Mouse (Mus musculus) embryo, embryonic 10.5 days (tissue): ENCODE data around the gene Nos1ap.

ENCODE experiments used
- DNase-seq: peaks from one replicate; pipeline ENCODE4 v3.0.0-alpha.2; 2015; ENCODE audit warnings: low spot score

Gene Nos1ap

DNA sequence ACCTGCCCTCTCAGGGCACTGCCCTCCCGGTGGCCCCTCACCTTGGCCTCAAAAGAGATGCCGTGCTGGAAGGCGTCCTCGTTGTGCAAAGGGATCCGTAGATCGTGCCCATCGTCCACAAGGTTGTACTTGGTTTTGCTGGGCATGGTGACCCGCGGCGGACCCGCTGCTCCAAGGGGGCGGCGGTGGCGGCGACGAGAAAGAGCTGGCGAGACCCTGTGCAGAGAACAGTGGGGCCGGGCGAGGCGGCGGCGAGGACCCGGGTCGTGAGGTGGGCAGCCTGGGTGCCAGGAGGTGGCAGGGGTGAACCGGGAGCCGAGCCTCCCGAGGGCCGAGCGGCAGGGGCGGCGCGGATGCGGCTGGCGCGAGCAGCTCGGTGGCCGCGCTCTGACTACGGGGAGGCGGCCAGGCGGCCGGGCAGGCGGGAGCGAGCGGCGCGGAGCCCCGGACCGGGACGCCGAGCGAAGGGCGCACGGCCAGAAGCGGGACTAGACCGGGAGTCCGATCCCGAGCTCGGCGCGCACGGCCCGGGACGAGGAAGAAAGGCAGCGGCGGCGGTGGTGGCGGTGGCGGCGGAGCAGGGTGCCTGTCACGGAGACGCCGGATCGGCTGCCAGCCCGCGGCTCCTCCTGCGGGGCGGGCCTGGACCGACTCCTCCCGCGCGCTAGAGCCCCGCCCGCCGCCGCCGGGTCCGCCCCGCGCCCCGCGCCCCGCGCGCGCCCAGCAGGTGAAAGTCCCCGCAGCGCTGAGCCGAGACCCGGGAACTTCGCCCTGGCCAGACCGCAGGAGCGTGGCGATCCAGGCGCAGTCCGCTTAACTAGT lies at the start of gene Nos1ap:
TSS of gene Nos1ap (minus strand) at position 643 of the 822 bp plus-strand sequence.
- peak; percentile 77 for DNase-seq

- no peak for DNase-seq
These were observed 49.3 kb upstream of the Nos1ap start for GRCm38 (mm10) chr1:170638941-170639340.

DNA sequence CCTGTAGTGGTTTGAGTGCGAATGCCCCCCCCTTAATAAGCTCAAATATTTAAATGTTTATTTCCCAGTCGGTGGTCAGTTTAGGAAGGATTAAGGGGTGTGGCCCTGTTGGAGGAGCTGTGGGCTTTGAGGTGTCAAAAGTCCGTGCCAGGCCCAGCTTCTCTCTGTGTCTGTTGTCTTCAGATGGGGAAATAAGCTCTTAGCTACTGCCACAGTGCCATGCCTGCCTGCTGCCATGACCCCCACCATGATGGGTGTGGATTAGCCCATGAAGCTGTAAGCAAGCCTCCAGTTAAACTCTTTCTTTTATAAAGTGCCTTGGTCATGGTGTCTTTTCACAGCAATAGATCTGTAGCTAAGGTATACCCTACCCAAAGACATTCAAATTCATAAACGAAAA lies 43.2 kb upstream of the Nos1ap start:
- DNase-seq = no peak

- peak; percentile 87 for DNase-seq
These were observed 42.7 kb upstream of the Nos1ap start for GRCm38 (mm10) chr1:170632385-170632784.

DNA sequence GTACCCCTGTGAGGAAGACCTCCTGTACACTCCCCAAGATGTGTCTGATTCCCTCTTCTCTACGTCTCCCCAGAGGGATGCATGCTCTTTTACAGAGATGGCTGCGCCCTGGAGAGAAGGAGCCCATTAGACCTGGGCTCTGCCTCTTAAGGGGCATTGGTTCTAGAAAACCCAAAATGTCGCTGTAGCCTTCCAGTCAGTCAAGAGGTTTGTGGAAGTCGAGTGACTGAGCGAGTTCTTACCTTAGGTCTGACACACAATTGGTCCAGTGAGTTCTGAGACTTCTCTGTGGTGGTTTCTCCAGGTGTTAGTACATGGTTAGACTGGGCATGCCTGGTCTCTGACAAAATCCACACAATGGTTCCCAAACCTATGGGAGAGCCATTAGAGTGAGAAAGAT lies 41.9 kb upstream of the Nos1ap start:
- DNase-seq = no peak

- DNase-seq = no peak
These were observed 40.8 kb upstream of the Nos1ap start for GRCm38 (mm10) chr1:170630489-170630888.

- DNase-seq = no peak
These were observed 33.8 kb upstream of the Nos1ap start for GRCm38 (mm10) chr1:170623432-170623831.

- DNase-seq = no peak
These were observed 33.3 kb upstream of the Nos1ap start for GRCm38 (mm10) chr1:170622934-170623333.

DNA sequence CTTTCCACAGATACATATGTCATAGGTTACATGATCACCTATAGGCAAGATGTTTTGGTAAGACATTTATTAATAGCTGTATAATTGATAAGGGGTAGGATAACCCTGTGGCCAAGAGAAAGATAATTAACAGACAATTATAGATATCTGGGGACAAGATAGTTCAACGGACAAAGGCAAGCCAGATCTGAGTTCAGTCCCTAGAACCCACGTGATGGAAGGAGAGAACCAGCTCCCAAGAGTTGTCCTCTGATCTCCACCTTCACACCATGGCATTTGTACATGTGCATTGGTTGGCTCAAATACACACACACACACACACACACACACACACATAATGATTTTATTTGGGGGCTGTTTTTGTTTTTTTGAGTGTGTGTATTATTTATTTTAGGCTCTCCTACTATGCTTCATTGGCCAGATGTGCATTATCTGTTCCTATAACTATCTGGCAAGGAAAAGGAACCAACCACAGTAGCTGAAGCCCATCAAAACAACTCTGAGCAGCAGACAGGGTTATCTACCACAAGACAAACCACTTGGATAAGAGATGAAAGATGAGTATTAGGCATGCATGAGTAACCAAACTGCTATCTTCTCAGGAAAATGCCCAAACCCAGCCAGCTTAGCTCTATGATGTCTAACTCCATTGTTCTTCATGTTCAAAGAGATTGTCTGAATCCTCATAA lies 30.2 kb upstream of the Nos1ap start:
- DNase-seq = no peak

DNA sequence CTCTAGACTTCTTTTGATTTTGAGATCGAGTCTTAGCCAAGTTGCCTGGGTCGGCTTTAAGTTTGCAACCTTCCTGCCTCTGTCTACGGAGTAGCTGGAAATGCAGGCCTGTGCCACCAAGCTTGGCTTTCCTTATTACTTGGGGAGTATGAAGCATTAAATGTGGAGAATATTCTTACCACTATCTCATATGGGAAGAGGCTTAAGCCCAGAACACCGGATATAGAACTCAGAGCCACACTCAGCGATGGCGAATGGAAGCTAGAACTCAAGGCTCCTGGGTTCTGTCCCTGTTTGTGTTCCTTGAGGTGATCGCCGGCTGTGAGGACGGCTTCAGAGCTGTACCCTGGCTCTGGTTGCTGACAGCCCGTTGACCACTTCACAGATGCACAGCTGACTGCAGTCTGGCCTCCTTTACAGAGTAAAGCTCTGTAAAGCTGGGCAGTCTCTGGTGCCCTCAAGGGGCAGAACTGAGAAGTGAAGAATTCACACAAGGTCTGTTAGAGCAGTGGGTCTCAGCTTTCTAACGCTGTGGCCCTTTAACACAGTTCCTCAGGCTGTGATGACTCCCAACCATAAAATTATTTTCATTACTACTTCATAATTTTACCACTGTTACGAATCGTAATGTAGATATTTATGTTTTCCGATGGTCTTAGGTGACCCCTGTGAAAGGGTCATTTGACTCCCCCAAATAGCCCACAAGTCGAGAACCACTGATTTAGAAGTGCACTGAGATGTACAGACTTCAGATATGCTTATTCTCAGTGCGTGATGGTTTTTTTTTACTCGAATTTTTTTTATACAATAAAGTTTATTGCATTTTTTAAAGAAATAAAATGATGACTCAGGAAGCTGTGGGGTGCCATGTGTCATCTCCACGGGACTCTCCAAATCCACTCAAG lies 23.6 kb upstream of the Nos1ap start:
- DNase-seq = peak; percentile 91

DNA sequence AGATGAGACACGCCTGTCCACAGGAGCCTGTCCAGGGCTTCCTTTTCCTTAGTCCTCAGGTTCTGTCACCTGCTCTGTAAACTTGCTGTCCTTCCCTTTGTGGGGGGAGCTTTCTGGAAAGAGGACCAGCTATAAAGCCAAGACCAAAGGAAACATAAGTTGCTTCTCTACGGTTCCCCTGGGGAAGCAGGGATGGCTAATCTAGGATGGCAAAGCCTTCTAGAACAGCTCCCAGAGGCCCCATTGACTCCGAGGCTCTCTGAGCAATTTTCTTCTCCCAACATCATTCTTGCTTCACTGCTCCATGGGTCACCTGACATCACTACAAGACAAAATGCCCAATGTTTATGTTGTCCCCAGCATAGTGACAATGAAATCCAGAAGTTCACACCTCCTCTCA lies 22.0 kb upstream of the Nos1ap start:
- DNase-seq = no peak

DNA sequence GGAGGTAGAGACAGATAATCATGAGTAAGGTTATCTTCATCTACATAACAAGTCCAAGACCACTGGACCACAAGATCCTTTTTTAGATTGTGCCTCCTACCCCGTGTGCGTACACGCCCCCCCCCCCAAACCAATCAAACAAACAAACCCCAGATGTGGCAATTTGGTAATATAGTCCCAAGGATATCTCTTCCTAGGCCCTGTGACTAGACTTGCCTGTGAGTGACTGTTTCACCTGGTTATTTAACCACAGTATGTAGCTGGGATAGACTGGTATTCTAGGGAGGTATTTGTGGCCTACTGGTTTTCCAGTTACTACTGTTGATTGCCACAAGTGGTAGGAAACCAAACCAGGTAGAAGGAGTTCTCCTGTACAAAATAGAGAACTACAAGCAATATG lies 21.0 kb upstream of the Nos1ap start:
- no peak for DNase-seq

DNA sequence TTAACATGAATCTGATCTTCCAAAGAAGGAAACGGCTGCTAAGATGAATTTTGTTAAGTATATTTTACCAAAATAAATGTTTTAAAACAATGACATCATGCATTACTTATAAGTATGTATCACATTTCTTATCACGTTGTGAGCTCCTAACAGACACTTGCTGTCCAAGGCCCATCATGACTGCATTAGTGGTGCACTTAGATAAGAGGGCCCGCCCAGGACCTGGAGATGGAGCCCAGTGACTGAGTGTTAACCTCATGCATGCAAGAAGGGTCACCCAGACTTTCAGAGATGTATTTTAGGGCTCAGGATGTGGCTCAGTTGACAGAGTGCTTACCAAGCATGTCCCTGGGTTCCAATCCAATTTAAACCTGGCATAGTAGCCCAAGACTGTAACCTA lies 20.6 kb upstream of the Nos1ap start:
- no peak for DNase-seq

DNA sequence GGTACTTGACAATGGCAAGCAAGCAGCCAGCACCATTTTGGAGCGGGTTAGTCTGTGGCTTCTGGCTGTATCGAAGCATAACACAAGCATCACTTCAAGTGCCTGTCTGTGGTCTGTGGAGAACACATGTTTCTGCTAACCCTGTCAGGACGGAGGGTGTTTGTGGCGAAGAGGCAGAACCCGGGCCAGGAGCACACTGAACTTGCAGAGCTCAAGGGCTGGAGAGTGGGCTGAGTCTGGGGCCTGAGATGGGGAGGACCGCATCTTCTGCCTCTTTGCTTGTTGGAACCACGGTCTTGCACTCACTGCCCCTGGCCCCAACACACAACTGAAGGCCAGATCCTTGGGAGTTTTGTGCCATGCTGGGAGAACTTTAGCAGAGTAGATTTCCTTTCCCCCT lies 20.2 kb upstream of the Nos1ap start:
- no peak for DNase-seq

DNA sequence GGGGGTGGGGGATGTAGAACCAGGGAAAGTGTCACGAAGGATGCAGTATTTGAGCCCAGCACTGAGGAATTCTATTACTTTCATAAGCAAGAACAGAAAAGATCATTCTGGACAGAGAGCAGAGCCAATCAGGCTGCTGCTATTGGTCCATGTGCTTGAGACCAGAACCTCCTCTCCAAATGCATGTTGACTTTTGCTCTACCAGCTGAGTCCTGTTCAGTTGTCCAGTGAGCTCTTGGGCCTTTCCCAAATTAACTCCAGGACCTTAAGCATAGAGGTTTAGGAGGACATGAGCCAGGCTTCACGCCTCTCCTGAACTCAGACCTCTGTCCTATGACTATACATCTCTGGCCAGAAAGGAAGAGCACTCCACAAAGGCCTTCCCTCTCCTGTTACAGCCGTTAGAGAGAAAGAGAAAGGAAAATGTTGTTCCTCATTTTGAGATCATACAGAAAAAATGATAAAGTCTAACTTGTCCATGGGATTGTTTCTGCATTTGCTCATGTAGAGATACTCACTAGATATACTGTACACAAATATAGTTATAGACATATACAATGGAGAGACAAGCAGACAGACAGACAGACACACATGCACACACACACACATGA lies 18.9 kb upstream of the Nos1ap start:
- no peak for DNase-seq

DNA sequence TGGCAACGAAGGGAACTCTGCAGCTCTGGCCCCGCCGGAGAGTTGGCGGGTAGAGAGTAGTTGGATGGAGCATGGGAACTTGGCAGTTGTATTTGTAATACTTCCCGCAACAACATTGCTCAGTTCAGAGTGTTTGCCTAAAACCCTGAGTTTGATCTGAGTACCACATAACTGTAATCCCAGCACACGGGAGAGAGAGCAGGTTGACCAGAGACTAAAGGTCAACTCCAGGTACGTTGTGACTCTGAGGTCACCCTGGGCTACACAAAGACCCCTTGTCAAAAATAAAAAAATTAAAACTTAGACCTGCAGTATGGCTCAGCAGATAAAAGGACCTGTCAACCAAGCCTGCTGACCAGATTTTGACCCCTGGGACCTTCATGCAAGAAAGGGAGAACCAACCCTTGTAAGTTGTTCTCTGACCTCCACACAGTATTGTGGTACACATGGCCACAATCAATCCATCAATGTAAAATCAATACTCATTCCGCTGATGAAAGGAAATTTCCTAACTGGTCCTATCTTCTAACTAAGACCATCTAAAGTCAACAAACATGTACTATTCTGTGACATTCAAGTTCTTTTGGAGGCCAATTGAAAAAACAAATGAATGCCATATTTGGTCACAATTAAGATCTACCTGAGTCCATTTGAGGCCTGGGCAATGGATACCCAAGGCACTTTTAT lies 17.7 kb upstream of the Nos1ap start:
- DNase-seq = no peak

DNA sequence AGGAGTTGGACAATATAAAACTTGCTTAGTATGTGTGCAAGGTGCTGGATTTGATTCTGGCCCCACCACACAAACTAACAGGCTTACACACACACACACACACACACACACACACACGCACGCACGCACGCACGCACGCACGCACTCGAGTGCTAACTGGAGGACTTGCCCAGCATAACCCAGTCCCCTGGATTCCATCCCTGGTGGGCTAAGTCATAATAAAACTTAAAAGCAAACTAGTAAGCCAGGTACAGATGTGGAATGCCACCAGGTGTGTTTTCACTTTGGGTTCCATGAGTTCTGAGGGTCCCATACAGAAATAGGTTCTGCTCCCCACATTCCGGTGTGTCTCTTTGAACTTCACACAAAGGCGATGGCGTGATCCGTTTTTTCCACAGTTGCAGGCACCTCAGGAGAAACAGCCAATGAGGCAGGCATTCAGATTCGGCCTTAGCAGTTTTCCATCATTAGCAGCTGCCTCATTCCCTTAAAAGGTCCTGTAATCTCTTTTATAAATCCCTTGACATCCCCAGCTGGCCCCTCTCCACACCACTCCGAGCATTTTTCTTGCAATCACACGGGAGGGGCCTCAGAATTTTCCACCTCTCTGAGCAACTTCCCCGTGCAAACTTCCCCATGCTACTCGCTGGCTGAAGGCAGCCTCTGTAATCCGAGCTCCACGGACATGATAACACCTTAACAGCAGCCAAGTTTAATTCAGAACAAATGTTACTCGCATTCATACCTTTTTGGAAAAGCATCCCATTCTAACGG lies 15.8 kb upstream of the Nos1ap start:
- no peak for DNase-seq

DNA sequence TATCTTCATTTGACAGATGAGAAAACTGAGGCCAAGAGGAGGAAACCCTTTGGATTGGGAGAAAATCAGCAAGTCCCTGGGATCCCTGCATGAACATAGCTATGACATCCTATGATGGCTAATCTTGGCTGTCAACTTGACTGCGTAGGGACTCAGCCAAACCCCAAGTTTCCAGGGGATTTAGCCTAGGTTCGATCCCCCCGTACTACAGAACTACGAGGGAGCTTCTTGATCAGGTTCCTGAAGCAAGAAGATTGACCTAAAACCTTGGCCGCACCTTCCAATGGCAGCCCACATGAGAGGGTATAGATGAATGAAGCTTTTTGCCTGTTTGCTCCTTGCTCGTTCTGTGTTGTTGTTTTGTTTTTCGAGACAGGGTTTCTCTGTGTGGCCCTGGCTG lies 4.9 kb upstream of the Nos1ap start:
- DNase-seq = no peak

- DNase-seq = peak; percentile 26
These were observed 870 bp upstream of the Nos1ap start for GRCm38 (mm10) chr1:170590531-170590930.

- no peak for DNase-seq
These were observed 340 bp upstream of the Nos1ap start for GRCm38 (mm10) chr1:170590041-170590360.

DNA sequence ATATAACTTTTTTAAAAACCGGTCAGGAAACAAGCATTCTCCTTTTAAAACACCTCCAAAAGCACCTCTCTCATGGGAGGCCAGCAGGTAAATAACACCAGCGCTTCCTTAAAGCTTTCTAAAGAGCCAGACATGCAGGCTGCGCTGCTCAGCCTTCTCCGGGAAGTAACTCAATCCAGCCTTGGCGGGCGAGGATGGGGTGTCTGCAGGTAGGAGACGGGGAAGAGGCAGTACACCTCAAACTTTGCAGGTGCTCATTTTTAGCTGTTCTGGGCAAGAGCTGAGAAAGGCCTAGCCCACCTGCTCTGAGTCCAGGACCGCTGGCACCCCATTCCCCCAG lies 812 bp downstream of the Nos1ap start:
- DNase-seq = peak; percentile 29
